Mouse (Mus musculus): ENCODE results near the gene Cyp27b1. TPM values are rescaled to one million over a fixed set of nuclear protein-coding genes. Genes with fewer than 3 reads are reported as not detected.
"Not testable (repeated sequence)": the region's sequence is repeated elsewhere in the genome, so short reads cannot be mapped to it uniquely, and the experiment has no call there.

Gene Cyp27b1
- total and polyA plus RNA-seq, 3 experiments, result 0.28 to 0.61 (median 0.35) TPM

GRCm38 (mm10) chr10:127049395-127050118 lies 1.5 kb downstream of the Cyp27b1 start:
- no peak for DNase-seq

- no peak for DNase-seq
Measured at GRCm38 (mm10) chr10:127050119-127050474, 2.0 kb downstream of the Cyp27b1 start.

GRCm38 (mm10) chr10:127054646-127055045 lies 6.6 kb downstream of the Cyp27b1 start:
- no peak for DNase-seq

- DNase-seq, result no peak
Measured at GRCm38 (mm10) chr10:127055406-127055805, 7.4 kb downstream of the Cyp27b1 start.

- no peak for DNase-seq
Measured at GRCm38 (mm10) chr10:127056490-127056889, 8.4 kb downstream of the Cyp27b1 start.

- peak; percentile 82 for DNase-seq
Measured at GRCm38 (mm10) chr10:127058161-127058560, 10.1 kb downstream of the Cyp27b1 start.

GRCm38 (mm10) chr10:127058708-127059107 lies 10.7 kb downstream of the Cyp27b1 start:
- no peak for DNase-seq

- no peak for DNase-seq
Measured at GRCm38 (mm10) chr10:127059174-127059967, 11.3 kb downstream of the Cyp27b1 start.

GRCm38 (mm10) chr10:127059968-127060916 lies 12.2 kb downstream of the Cyp27b1 start, which contains the start of gene March9:
Gene March9, minus strand, starts transcription at chr10:127060184.
- DNase-seq, result peak; percentile 87

GRCm38 (mm10) chr10:127061085-127061484 lies 13.0 kb downstream of the Cyp27b1 start:
- DNase-seq, result no peak

- DNase-seq, result no peak
Measured at GRCm38 (mm10) chr10:127061513-127061912, 13.5 kb downstream of the Cyp27b1 start.

- not testable (repeated sequence) for DNase-seq
Measured at GRCm38 (mm10) chr10:127062101-127062500, 14.1 kb downstream of the Cyp27b1 start.

- no peak for DNase-seq
Measured at GRCm38 (mm10) chr10:127062503-127062902, 14.5 kb downstream of the Cyp27b1 start.

- DNase-seq, result peak; percentile 100
Measured at GRCm38 (mm10) chr10:127063239-127063872, 15.3 kb downstream of the Cyp27b1 start, which contains the start of gene Cdk4. Gene Cdk4, plus strand, starts transcription at chr10:127063534.

- DNase-seq, result peak; percentile 55
Measured at GRCm38 (mm10) chr10:127063913-127064870, 16.1 kb downstream of the Cyp27b1 start.

GRCm38 (mm10) chr10:127065981-127066380 lies 17.9 kb downstream of the Cyp27b1 start:
- DNase-seq, result no peak

GRCm38 (mm10) chr10:127066519-127067018 lies 18.5 kb downstream of the Cyp27b1 start:
- DNase-seq, result no peak

- DNase-seq, result no peak
Measured at GRCm38 (mm10) chr10:127068360-127069038, 20.4 kb downstream of the Cyp27b1 start.

Data from adrenal gland, adult 2 months (tissue).